Mouse (Mus musculus) forebrain, embryonic 13.5 days (tissue): ENCODE data around the gene Pi4k2b. TPM values are rescaled to one million over a fixed set of nuclear protein-coding genes. Genes with fewer than 3 reads are reported as not detected.
"Not testable (repeated sequence)": the region's sequence is repeated elsewhere in the genome, so short reads cannot be mapped to it uniquely, and the experiment has no call there.

Source experiments
- ATAC-seq: fragments of 200-750 bp; cut with Nextera tagmentation; 2 replicates; pipeline ENCODE4 v1.8.0; 2017
- H3K27ac ChIP-seq: fragments of 300-500 bp; sonication (generic); 2 replicates; pipeline ENCODE4 v1.5.1; 2015; ENCODE audit warnings: inconsistent platforms, mild to moderate bottlenecking, moderate library complexity
- H3K27me3 ChIP-seq: fragments of 300-500 bp; sonication (generic); 2 replicates; pipeline ENCODE4 v1.6.1; 2015; ENCODE audit warnings: mild to moderate bottlenecking, inconsistent platforms
- H3K36me3 ChIP-seq: fragments of 300-500 bp; sonication (generic); 2 replicates; pipeline ENCODE4 v1.6.1; 2015; ENCODE audit warnings: mild to moderate bottlenecking, inconsistent platforms; ENCODE audit not compliant: poor library complexity, severe bottlenecking
- H3K4me1 ChIP-seq: fragments of 300-500 bp; sonication (generic); 2 replicates; pipeline ENCODE4 v1.6.1; 2015; ENCODE audit warnings: inconsistent platforms
- H3K4me2 ChIP-seq: fragments of 300-500 bp; sonication (generic); 2 replicates; pipeline ENCODE4 v1.6.1; 2015; ENCODE audit warnings: inconsistent platforms, mild to moderate bottlenecking, moderate library complexity
- H3K4me3 ChIP-seq: fragments of 300-500 bp; sonication (generic); 2 replicates; pipeline ENCODE4 v1.5.1; 2015; ENCODE audit warnings: mild to moderate bottlenecking, inconsistent platforms
- H3K9ac ChIP-seq: fragments of 300-500 bp; sonication (generic); 2 replicates; pipeline ENCODE4 v1.6.1; 2015; ENCODE audit warnings: mild to moderate bottlenecking, inconsistent platforms
- H3K9me3 ChIP-seq: fragments of 300-500 bp; sonication (generic); replicated peaks from 2 replicates; pipeline ENCODE4 v1.6.1; 2016; ENCODE audit warnings: inconsistent platforms
- WGBS: fragments of 180-500 bp; shearing (Covaris S2); methylation state at CpG from one replicate; pipeline ENCODE4 v1.1.7; 2015; 5-methylcytosine and 5-hydroxymethylcytosine counted together
- polyA plus RNA-seq: library from polyadenylated mRNA; unstranded; fragments of >200 nt; fragmentation: Nextera tagmentation; extraction: Ambion mirVana; gene quantifications from 2 replicates; pipeline ENCODE4 v1.2.1, GENCODE M21; 2015

Gene Pi4k2b
- polyA plus RNA-seq: 6.7 and 8.6 TPM in 2 replicates

DNA sequence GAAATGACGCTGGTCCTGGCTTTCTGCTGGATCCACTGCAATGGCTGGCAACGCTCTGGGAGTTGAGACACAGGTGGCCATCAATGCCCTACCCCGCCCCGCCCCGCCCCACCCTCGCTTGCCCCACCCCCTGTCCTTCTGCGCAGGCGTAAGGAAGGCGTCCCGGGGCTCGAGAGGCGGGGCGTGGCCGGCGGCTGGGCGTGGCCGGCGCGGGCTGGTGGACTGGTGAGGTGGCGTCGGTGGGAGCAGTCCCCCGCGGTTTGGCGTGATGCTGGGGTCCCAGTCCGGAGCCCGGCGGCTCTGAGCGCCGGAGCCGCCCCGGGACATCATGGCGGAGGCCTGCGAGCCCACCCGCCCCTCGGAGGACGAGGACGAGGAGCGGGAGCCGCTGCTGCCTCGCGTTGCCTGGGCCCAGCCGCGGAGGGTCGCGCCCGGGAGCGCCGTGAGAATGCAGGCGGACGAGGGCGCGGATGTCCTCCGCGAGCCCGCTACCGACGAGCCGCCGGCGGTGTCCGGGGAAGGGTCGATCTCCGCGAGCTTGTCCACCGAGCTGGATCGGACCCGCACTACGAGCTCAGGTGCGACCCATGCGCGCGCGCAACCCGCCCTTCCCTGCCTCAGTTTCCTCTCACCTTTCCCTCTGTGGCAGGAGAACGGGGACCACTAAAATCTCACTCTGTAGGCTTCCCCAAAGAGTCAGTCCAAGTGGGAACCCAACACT lies at the start of gene Pi4k2b:
Pi4k2b (plus strand) TSS at position 184 of the 721 bp plus-strand sequence.
- Histone ChIP-seq H3K27ac (peak within 1 kb of the TSS; percentile 68), H3K9ac (peak within 1 kb of the TSS; percentile 76), H3K9me3 (no peaks in the 10 kb centered on the region), H3K36me3 (no peaks in the 10 kb centered on the region), H3K4me2 (peak within 1 kb of the TSS; percentile 88), H3K4me1 (0 out of 2 replicates have a peak, but pooled peaks cover 9% of the 10 kb centered on the region), H3K4me3 (peak within 1 kb of the TSS; percentile 72), H3K27me3 (no peaks in the 10 kb centered on the region)
- peak; percentile 92 for ATAC-seq
- WGBS: under 1% methylated on average over 64 of the region's 75 CpGs

DNA sequence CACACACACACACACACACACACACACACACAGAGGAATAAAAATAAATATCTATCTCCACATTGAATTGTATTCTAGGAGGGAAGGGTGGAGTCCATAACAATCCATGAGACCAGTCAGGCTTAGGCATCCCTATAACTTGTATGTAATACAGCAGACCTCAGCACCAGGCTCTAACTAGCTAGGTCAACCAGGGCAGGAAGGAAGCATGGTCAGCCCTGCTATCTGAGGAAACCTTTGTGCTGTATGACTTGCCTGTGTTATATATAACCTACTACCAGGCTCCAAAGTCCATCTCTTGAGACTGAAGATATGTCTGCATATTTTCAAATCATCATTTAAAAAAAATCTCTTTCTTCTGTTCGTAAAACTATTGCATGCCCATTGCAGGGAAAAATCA lies 44.1 kb upstream of the Pi4k2b start:
- no peak overlapping the region for H3K4me2 ChIP-seq
- no peak overlapping the region for H3K4me3 ChIP-seq
- no peaks in the 10 kb centered on the region for H3K9me3 ChIP-seq
- H3K4me1 ChIP-seq: no peaks in the 10 kb centered on the region
- no peaks in the 10 kb centered on the region for H3K27me3 ChIP-seq
- no peak for ATAC-seq
- H3K36me3 ChIP-seq: no peaks in the 10 kb centered on the region
- no peak overlapping the region for H3K9ac ChIP-seq
- WGBS: 85% methylated on average over 1 of the region's 1 CpGs
- no peak overlapping the region for H3K27ac ChIP-seq

DNA sequence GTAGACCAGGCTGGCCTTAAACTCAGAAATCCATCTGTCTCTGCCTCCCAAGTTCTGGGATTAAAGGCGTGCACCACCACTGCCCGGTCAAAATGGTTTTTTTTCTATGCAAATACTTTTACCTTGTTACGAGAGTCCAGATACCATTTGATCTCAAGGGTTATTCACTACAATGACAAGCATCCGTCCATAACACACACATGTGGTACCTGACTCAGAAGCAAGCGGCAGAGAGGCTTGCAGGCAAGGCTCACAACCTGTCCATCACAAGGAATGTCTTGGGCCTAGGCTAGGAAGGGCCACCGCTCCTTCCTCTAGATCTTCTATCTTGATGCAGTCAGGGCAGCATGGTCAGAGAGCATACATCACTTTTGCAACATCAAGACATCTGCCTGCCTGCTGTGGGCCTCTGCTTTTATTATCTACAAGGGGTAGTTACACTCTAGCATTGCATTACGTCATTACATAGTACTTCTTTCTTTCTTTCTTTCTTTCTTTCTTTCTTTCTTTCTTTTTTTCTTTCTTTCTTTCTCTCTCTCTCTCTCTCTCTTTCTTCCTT lies 43.4 kb upstream of the Pi4k2b start:
- not testable (repeated sequence) for H3K4me2 ChIP-seq, ATAC-seq, H3K27ac ChIP-seq, H3K4me1 ChIP-seq, H3K27me3 ChIP-seq, H3K9ac ChIP-seq, H3K4me3 ChIP-seq, H3K36me3 ChIP-seq, H3K9me3 ChIP-seq
- WGBS: 92% methylated on average over 7 of the region's 7 CpGs

DNA sequence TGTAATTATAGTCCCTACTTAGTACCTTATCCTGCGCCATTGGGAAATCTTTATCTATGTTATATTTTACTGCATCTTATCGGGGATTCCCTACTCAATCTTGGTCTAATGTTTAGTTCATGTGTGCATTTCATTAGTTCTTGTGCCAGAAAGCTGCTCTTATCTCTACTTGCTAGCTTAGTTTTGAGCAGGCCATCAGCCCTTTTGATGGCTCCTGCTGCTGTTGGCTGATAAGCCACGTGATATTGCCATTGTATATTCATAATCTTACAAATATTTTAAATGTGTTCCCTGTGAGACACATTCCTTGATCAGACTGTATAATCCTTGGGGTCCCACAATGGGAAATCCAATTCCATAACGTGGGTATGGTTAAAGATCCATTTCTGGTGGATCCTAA lies 36.8 kb upstream of the Pi4k2b start:
- 81% methylated on average over 4 of the region's 4 CpGs for WGBS
- Histone ChIP-seq H3K4me3 (no peak overlapping the region), H3K4me1 (no peaks in the 10 kb centered on the region), H3K9me3 (no peaks in the 10 kb centered on the region), H3K4me2 (no peak overlapping the region), H3K27me3 (no peaks in the 10 kb centered on the region), H3K27ac (no peak overlapping the region), H3K9ac (no peak overlapping the region), H3K36me3 (no peaks in the 10 kb centered on the region)
- ATAC-seq: no peak

DNA sequence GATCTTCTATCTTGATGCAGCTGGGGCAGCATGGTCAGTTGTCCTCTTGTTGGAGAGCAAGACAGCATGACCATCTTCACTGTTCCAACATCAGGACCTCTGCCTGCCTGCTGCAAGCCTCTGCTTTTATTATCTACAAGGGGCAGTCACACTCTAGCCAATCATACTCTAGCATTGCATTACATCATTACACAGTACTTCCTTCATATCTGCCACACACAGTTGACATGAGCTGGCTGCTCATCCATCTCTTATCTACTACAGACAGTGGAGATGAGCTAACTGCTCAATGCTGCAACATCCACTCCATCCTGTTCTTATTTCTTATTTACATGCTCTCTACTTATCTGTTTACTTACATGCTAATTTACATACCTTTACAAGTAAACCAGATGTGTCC lies 28.7 kb upstream of the Pi4k2b start:
- Histone ChIP-seq H3K9ac (no peak overlapping the region), H3K27ac (no peak overlapping the region), H3K4me1 (no peaks in the 10 kb centered on the region), H3K36me3 (no peaks in the 10 kb centered on the region), H3K9me3 (no peaks in the 10 kb centered on the region), H3K27me3 (no peaks in the 10 kb centered on the region), H3K4me3 (no peak overlapping the region), H3K4me2 (no peak overlapping the region)
- no peak for ATAC-seq

DNA sequence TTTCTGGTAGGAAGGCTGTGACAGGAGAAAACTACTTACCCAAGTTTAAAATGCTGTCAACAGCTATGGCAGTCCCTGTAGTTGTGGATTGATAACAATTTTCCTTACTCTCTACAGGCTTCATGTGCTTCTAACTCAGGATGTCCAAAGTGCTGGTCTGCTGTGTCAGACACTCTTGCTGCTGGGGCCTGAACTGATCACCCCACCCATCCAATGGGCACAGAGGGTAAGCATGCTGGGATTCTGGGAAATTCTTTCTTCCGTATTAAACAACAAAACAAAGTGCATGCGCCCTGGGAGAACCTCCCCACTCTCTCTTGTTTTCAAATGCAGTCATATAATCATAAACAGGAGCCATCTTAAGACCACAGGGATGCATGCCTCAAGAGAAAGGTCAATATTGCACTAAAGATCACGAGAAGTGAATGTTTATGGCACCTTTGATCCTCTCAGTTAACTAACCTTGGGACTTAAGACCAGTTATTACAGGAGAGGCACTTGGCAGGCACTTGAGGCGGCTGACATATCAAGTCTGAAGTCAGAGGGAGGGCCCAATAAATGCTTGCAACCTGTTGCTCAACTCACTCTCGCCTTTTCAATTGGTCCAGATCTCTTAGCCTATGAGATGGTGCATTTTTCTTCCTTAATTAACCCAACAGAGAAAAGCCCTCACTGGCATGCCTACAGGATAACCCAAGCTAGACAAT lies 24.5 kb upstream of the Pi4k2b start:
- Histone ChIP-seq H3K4me1 (no peaks in the 10 kb centered on the region), H3K27ac (no peak overlapping the region), H3K4me3 (no peak overlapping the region), H3K4me2 (no peak overlapping the region), H3K27me3 (no peaks in the 10 kb centered on the region), H3K9me3 (no peaks in the 10 kb centered on the region), H3K9ac (no peak overlapping the region), H3K36me3 (no peaks in the 10 kb centered on the region)
- no peak for ATAC-seq
- WGBS: 85% methylated on average over 5 of the region's 5 CpGs

DNA sequence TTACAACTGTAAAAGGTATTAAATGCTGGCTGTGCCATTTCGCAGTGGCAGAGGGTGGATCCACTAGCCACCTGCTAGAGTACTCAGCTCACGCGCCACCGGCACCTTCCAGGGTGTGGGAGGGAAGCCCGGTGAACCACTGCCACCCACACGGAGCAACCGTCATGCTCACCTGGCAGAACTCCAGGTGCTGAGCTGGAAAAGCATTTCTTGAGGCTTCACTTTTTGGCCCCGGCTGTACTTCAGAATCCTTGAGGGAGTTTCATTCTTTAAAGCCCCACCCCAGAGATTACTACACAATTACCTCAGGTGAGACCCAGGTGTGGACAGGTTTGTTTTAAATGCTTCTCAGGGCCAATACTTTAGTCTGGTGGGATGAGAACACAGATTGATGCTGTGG lies 20.4 kb upstream of the Pi4k2b start:
- Histone ChIP-seq H3K27me3 (no peaks in the 10 kb centered on the region), H3K4me1 (no peaks in the 10 kb centered on the region), H3K9me3 (no peaks in the 10 kb centered on the region), H3K27ac (no peak overlapping the region), H3K4me3 (no peak overlapping the region), H3K36me3 (no peaks in the 10 kb centered on the region), H3K4me2 (no peak overlapping the region), H3K9ac (no peak overlapping the region)
- 86% methylated on average over 8 of the region's 8 CpGs for WGBS
- ATAC-seq: no peak

DNA sequence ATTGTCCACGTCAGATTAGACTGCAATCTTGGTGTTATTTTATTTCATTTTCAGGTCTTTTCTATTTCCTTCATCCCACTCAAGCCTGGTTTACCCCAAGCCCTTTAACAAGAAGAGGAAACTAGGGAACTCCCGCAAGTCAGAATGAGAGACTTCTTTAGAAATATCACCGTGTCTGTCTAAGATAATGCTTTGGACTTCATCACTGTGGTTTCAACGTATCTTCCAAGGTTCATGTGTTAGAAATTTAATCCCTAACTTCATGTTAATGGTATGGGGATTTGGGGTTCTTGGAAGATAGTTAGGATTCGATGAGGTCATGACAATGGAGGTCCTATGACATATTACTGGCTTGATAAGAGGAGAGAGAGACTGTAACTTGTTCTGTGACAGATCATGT lies 13.6 kb upstream of the Pi4k2b start:
- no peak overlapping the region for H3K27ac ChIP-seq
- H3K4me2 ChIP-seq: no peak overlapping the region
- H3K4me1 ChIP-seq: no peaks in the 10 kb centered on the region
- H3K9me3 ChIP-seq: no peaks in the 10 kb centered on the region
- H3K4me3 ChIP-seq: no peak overlapping the region
- H3K36me3 ChIP-seq: no peaks in the 10 kb centered on the region
- H3K27me3 ChIP-seq: no peaks in the 10 kb centered on the region
- no peak overlapping the region for H3K9ac ChIP-seq
- no peak for ATAC-seq
- WGBS: 80% methylated on average over 5 of the region's 5 CpGs

DNA sequence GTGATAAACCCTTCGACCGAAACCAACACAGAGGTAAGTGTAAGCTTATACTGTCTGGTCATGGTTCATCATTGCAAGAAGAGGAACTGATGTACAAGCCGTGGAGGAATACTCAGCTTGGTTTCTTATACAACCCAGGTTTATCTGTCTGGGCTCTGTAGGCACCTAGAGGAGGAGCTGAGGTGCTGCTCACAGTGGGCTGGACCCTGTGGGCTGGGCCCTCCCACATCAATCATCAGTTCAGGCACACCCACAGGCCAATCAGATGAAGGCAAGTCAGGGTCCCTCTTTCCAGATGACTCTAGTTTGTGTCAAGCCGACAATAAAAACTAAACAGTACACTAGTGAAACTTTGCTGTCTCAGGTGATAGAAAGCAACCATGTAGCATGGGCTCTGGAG lies 8.6 kb upstream of the Pi4k2b start:
- H3K9ac ChIP-seq: no peak overlapping the region
- H3K4me2 ChIP-seq: no peak overlapping the region
- no peaks in the 10 kb centered on the region for H3K27me3 ChIP-seq
- H3K4me1 ChIP-seq: no peaks in the 10 kb centered on the region
- H3K4me3 ChIP-seq: no peak overlapping the region
- ATAC-seq: no peak
- H3K36me3 ChIP-seq: no peaks in the 10 kb centered on the region
- H3K27ac ChIP-seq: no peak overlapping the region
- WGBS: 75% methylated on average over 4 of the region's 4 CpGs
- no peaks in the 10 kb centered on the region for H3K9me3 ChIP-seq

DNA sequence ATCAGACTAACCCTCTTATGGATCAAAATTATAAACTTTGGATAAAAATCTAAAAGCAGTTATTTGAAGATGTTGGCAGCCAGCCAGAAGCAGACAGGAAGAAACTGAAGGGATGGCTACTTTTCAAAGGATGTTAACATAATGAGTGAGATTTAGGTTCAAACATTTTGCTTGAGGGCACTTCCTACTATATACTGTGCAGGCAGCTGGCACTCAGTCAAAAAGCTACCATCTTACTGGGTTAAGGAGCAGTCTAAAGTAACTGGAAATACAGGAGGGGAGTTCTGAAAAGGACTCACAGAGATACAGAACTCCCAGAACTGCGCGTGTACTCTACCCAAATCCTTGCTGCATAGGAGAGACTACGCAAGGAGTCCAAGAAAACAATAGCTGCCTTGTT lies 5.3 kb upstream of the Pi4k2b start:
- no peak for ATAC-seq
- 73% methylated on average over 3 of the region's 3 CpGs for WGBS

DNA sequence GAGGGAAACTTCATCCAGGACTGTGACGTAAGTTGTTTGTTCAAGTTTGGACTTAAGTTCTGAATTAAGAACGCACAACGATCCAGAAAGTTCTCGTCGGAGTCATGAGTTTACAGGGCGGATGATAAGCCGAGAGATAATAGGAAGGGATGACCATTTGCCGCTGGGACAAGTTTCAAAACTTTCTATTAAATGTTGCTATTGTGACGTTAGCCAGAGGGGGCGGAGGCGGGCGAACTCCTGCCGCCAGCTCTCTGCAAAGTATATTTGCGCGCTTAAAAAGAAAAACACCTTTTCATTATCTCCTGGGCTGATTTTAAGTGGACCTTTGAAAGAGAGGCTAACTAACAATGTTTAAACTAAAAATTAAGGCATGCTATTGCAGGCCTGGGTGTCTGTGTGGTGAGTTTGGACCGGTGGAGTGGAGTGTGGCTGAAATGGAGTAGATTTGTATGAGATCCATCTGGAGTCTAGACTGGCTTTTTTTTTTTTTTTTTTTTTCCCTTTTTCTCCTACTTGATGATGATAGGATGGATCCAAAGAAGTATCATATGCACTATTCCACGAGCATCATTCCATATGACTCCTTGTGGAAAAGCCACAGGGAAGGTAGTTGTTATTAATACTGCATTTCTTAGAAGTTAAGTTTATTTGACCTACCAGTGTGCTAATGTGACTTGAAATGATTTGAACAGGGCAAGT lies 889 bp downstream of the Pi4k2b start:
- Histone ChIP-seq H3K27me3 (no peaks in the 10 kb centered on the region), H3K9me3 (no peaks in the 10 kb centered on the region), H3K27ac (peak overlapping the region; percentile 68; the same call in 1 of the 2 replicates), H3K9ac (peak overlapping the region; percentile 76), H3K4me3 (peak overlapping the region; percentile 72), H3K4me1 (0 out of 2 replicates have a peak, but pooled peaks cover 9% of the 10 kb centered on the region), H3K36me3 (no peaks in the 10 kb centered on the region), H3K4me2 (peak overlapping the region; percentile 88)
- 4% methylated on average over 17 of the region's 17 CpGs for WGBS
- ATAC-seq: no peak

More for the DNA sequence above, 5.3 kb upstream of the Pi4k2b start:
- Histone ChIP-seq H3K4me2 (no peak overlapping the region), H3K9me3 (no peaks in the 10 kb centered on the region), H3K9ac (no peak overlapping the region), H3K4me3 (no peak overlapping the region), H3K36me3 (no peaks in the 10 kb centered on the region), H3K27ac (no peak overlapping the region), H3K27me3 (no peaks in the 10 kb centered on the region), H3K4me1 (no peaks in the 10 kb centered on the region)

DNA sequence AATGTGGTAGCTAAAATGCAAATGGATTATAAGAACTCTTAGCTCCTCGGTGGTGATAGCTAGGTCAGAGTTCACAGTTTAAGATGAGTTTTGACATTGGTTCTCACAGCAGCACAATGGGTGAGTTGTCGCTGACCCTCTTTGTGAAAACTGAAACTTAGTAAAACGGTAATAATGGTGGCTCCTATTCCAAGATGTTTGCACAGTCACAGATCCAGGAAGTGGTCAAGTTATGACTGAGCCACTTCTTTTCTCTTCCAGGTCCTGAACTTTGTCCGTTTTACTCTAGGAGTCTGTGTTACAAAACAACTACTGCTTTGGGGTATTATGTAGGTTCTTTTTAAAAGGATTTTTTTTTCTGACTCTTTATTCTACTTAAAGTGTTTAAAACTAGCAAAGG lies 1.9 kb downstream of the Pi4k2b start:
- Histone ChIP-seq H3K36me3 (no peaks in the 10 kb centered on the region), H3K9ac (no peak overlapping the region), H3K9me3 (no peaks in the 10 kb centered on the region), H3K27ac (no peak overlapping the region), H3K4me2 (peak overlapping the region; percentile 88; the same call in 1 of the 2 replicates), H3K4me3 (no peak overlapping the region), H3K4me1 (0 out of 2 replicates have a peak, but pooled peaks cover 9% of the 10 kb centered on the region), H3K27me3 (no peaks in the 10 kb centered on the region)
- no peak for ATAC-seq
- 65% methylated on average over 4 of the region's 4 CpGs for WGBS
